8 mouse cellular contexts compared by ENCODE assay signal in genomic region chr6:71631196-71631595, GRCm38 (mm10). TPM values are rescaled to one million over a fixed set of nuclear protein-coding genes. Genes with fewer than 3 reads are reported as not detected.
DNase-seq lines count a peak whose midpoint lies in the region; ATAC-seq and TF ChIP-seq lines count a peak whose summit lies in the region.

No protein-coding gene starts in this region.

- TF ChIP-seq CTCF in kidney, postnatal 0 days (IDR thresholded peaks at IDR 0.05; ENCODE audit: low read depth) = no peak

- peaks cover 10% of the 10 kb centered on the region; the same call in 1 of the 2 replicates for H3K36me3 ChIP-seq in kidney, postnatal 0 days (ENCODE audit: insufficient read depth, low read length)
- peaks cover 50% of the 10 kb centered on the region for H3K36me3 ChIP-seq in embryonic facial prominence, embryonic 10.5 days (replicated peaks)
- H3K36me3 ChIP-seq in intestine, embryonic 14.5 days (ENCODE audit: control insufficient read depth, insufficient read depth, low read length) = peaks cover 37% of the 10 kb centered on the region

- H3K27ac ChIP-seq in kidney, postnatal 0 days = no peak overlapping the region
- H3K27ac ChIP-seq in embryonic facial prominence, embryonic 10.5 days (replicated peaks) = no peak overlapping the region
- no peak overlapping the region for H3K27ac ChIP-seq in intestine, embryonic 14.5 days (ENCODE audit: low read depth)

- H3K9ac ChIP-seq in kidney, postnatal 0 days (ENCODE audit: low read depth, low read length) = no peak overlapping the region
- H3K9ac ChIP-seq in intestine, embryonic 14.5 days (ENCODE audit: low read length) = no peak overlapping the region

- peak overlapping the region; percentile 63 for H3K4me2 ChIP-seq in kidney, postnatal 0 days (ENCODE audit: low read length)
- peak overlapping the region; percentile 92 for H3K4me2 ChIP-seq in intestine, embryonic 14.5 days (ENCODE audit: low read length)

- DNase-seq in kidney, postnatal 0 days (ENCODE audit: low spot score) = no peak
- DNase-seq in kidney, adult 8-10 months = no peak
- no peak for DNase-seq in embryonic facial prominence, embryonic 10.5 days (ENCODE audit: low spot score)
- no peak for DNase-seq in intestine, embryonic 14.5 days (ENCODE audit: low spot score)
- peak; percentile 21 for DNase-seq in naive thymus-derived CD4-positive, alpha-beta T cell, adult 2 months (ENCODE audit: low read depth)
- DNase-seq in left cerebral cortex, postnatal 4 days = no peak
- DNase-seq in ovary, postnatal 10 days (ENCODE audit: low spot score) = no peak

- peak overlapping the region; percentile 93 for H3K4me3 ChIP-seq in kidney, postnatal 0 days (replicated peaks; ENCODE audit: low read depth, low read length)
- peak overlapping the region; percentile 91 for H3K4me3 ChIP-seq in embryonic facial prominence, embryonic 10.5 days
- peak overlapping the region; percentile 73 for H3K4me3 ChIP-seq in intestine, embryonic 14.5 days (ENCODE audit: low read depth, low read length)

- H3K9me3 ChIP-seq in kidney, postnatal 0 days (replicated peaks; ENCODE audit: low read length) = no peaks in the 10 kb centered on the region
- no peaks in the 10 kb centered on the region; the same call in 1 of the 2 replicates for H3K9me3 ChIP-seq in embryonic facial prominence, embryonic 10.5 days
- no peaks in the 10 kb centered on the region for H3K9me3 ChIP-seq in intestine, embryonic 14.5 days (ENCODE audit: control insufficient read depth, low read length)

- intact Hi-C loops in left cerebral cortex, postnatal 4 days (cut with DNase I) = no loop called here

- WGBS in kidney, postnatal 0 days = 3% methylated on average over 2 of the region's 2 CpGs
- 13% methylated on average over 2 of the region's 2 CpGs for WGBS in embryonic facial prominence, embryonic 10.5 days
- WGBS in intestine, embryonic 14.5 days = 4% methylated on average over 2 of the region's 2 CpGs

- no peaks in the 10 kb centered on the region for H3K27me3 ChIP-seq in kidney, postnatal 0 days (ENCODE audit: insufficient read depth, low read length)
- H3K27me3 ChIP-seq in embryonic facial prominence, embryonic 10.5 days (replicated peaks; ENCODE audit: low read depth, poor library complexity, severe bottlenecking) = 0 out of 2 replicates have a peak, but pooled peaks cover 4% of the 10 kb centered on the region
- H3K27me3 ChIP-seq in intestine, embryonic 14.5 days (replicated peaks; ENCODE audit: control insufficient read depth, insufficient read depth, low read length) = no peaks in the 10 kb centered on the region

- no peak for ATAC-seq in kidney, postnatal 0 days (replicated peaks; ENCODE audit: low FRiP score, low read depth)
- ATAC-seq in intestine, embryonic 14.5 days (replicated peaks; ENCODE audit: low FRiP score, low TSS enrichment, low read depth) = no peak
- ATAC-seq in granulocyte monocyte progenitor cell, adult 5-6 weeks (replicated peaks; ENCODE audit: poor library complexity, severe bottlenecking) = no peak

- peaks cover 12% of the 10 kb centered on the region for H3K4me1 ChIP-seq in kidney, postnatal 0 days (replicated peaks; ENCODE audit: insufficient read depth, low read length)
- peaks cover 24% of the 10 kb centered on the region for H3K4me1 ChIP-seq in embryonic facial prominence, embryonic 10.5 days
- peaks cover 13% of the 10 kb centered on the region for H3K4me1 ChIP-seq in intestine, embryonic 14.5 days (replicated peaks; ENCODE audit: control insufficient read depth, insufficient read depth, low read length)

RNA-seq across cellular contexts. Expression of gene Kdm3a, which starts 1.6 kb away (rescaled TPM):
- polyA plus RNA-seq in kidney, postnatal 0 days (2015; fragmentation: Nextera tagmentation; extraction: Ambion mirVana) = 25.6 and 26.4 TPM in 2 replicates
- polyA plus RNA-seq in embryonic facial prominence, embryonic 10.5 days (2016; fragmentation: Nextera tagmentation; extraction: Ambion mirVana) = 69.5 and 80.3 TPM in 2 replicates
- 43.2 and 43.5 TPM in 2 replicates for polyA plus RNA-seq in intestine, embryonic 14.5 days (2014; fragmentation: Nextera tagmentation; extraction: Ambion mirVana)
- 10 to 100 TPM; 30.7 to 32.0 TPM for total RNA-seq in left cerebral cortex, postnatal 4 days (2021)
- 28.8 and 53.4 TPM in 2 replicates for total RNA-seq in granulocyte monocyte progenitor cell, adult 5-6 weeks (2014; fragmentation: Nextera tagmentation)
- 21.8 and 36.9 TPM in 2 replicates for total RNA-seq in granulocyte monocyte progenitor cell, adult 5-6 weeks (2017)
